ENCODE assay signal across 17 mouse cellular contexts in genomic region chr3:104517161-104517560, GRCm38 (mm10). TPM values are rescaled to one million over a fixed set of nuclear protein-coding genes. Genes with fewer than 3 reads are reported as not detected.
A peak's percentile ranks its signal among the peaks of the same experiment; 100 is the strongest.
DNase-seq lines count a peak whose midpoint lies in the region; ATAC-seq and TF ChIP-seq lines count a peak whose summit lies in the region.
"Had no signal": no experiment of that assay in that cellular context is flagged by ENCODE, and none has a peak within 500 bp of the region (broad histone marks: within the 10 kb centered on the region; RNA-seq: fewer than 3 reads in every experiment).

No protein-coding gene starts in this region.

- no peaks in the 10 kb centered on the region for H3K9me3 ChIP-seq in heart, embryonic 11.5 days (replicated peaks; ENCODE audit: control insufficient read depth, low read length)
- H3K9me3 ChIP-seq: embryonic facial prominence, embryonic 12.5 days; forebrain, embryonic 13.5 days; G1E; hindbrain, embryonic 13.5 days; limb, embryonic 12.5 days had no signal

- H3K4me3 ChIP-seq in heart, embryonic 11.5 days (ENCODE audit: low read depth, low read length) = no peak overlapping the region
- no peak overlapping the region for H3K4me3 ChIP-seq in bone marrow, adult 2 months (replicated peaks; ENCODE audit: control insufficient read depth, low read depth, low read length)
- H3K4me3 ChIP-seq: embryonic facial prominence, embryonic 12.5 days; forebrain, embryonic 13.5 days; gastrocnemius, adult 2 months; hindbrain, embryonic 13.5 days; limb, embryonic 12.5 days had no signal

- H3K36me3 ChIP-seq in heart, embryonic 11.5 days (ENCODE audit: control insufficient read depth, insufficient read depth, low read length) = no peaks in the 10 kb centered on the region
- H3K36me3 ChIP-seq: embryonic facial prominence, embryonic 12.5 days; G1E; hindbrain, embryonic 13.5 days; limb, embryonic 12.5 days had no signal

- TF ChIP-seq POLR2A in bone marrow, adult 2 months (IDR thresholded peaks at IDR 0.05; ENCODE audit: borderline replicate concordance, control insufficient read depth, low read depth, low read length) = no peak

- H3K27ac ChIP-seq in heart, embryonic 11.5 days (ENCODE audit: low read depth, low read length) = no peak overlapping the region
- H3K27ac ChIP-seq in bone marrow, adult 2 months (ENCODE audit: control insufficient read depth, insufficient read depth, low read depth, low read length, poor library complexity) = no peak overlapping the region
- H3K27ac ChIP-seq: embryonic facial prominence, embryonic 12.5 days; forebrain, embryonic 13.5 days; gastrocnemius, adult 2 months; hindbrain, embryonic 13.5 days; limb, embryonic 12.5 days had no signal

- TF ChIP-seq CTCF in bone marrow, adult 2 months (IDR thresholded peaks at IDR 0.05; ENCODE audit: control insufficient read depth, insufficient read depth, low read length) = peak; percentile 34; the same call in 1 of the 2 replicates

- no peak for ATAC-seq in heart, embryonic 11.5 days (replicated peaks; ENCODE audit: insufficient number of reproducible peaks, low FRiP score, low TSS enrichment)
- ATAC-seq: forebrain, embryonic 13.5 days had no signal

- no peaks in the 10 kb centered on the region for H3K27me3 ChIP-seq in heart, embryonic 11.5 days (ENCODE audit: control insufficient read depth, insufficient read depth, low read length)
- H3K27me3 ChIP-seq: embryonic facial prominence, embryonic 12.5 days; forebrain, embryonic 13.5 days; hindbrain, embryonic 13.5 days; limb, embryonic 12.5 days had no signal

- H3K4me1 ChIP-seq in heart, embryonic 11.5 days (ENCODE audit: control insufficient read depth, insufficient read depth, low read length) = peaks cover 4% of the 10 kb centered on the region; the same call in 1 of the 2 replicates
- H3K4me1 ChIP-seq in bone marrow, adult 2 months (ENCODE audit: control insufficient read depth, insufficient read depth, low read length) = peaks cover 3% of the 10 kb centered on the region
- H3K4me1 ChIP-seq: embryonic facial prominence, embryonic 12.5 days had no signal

- WGBS in heart, embryonic 11.5 days (ENCODE audit: insufficient replicate concordance) = 77% methylated on average over 5 of the region's 5 CpGs
- WGBS in bone marrow, adult 2 months = 85% methylated on average over 5 of the region's 5 CpGs

- H3K9ac ChIP-seq in heart, embryonic 11.5 days (ENCODE audit: low read depth, low read length) = no peak overlapping the region
- H3K9ac ChIP-seq: embryonic facial prominence, embryonic 12.5 days; forebrain, embryonic 13.5 days; hindbrain, embryonic 13.5 days; limb, embryonic 12.5 days had no signal

- no peak overlapping the region for H3K4me2 ChIP-seq in heart, embryonic 11.5 days
- H3K4me2 ChIP-seq: embryonic facial prominence, embryonic 12.5 days; forebrain, embryonic 13.5 days; hindbrain, embryonic 13.5 days; limb, embryonic 12.5 days; midbrain, embryonic 11.5 days had no signal

- peak; percentile 16 for DNase-seq in heart, postnatal 4 days
- peak; percentile 44 for DNase-seq in thymus, postnatal 4 days
- DNase-seq in thymus, postnatal 0 days (ENCODE audit: low spot score) = no peak
- no peak for DNase-seq in embryo, embryonic 10 days (ENCODE audit: low spot score)
- no peak for DNase-seq in cerebellum, adult 11 months
- DNase-seq in gastrocnemius, adult 8-10 months (ENCODE audit: low spot score in 2 of 2) = no peak
- DNase-seq: cerebellum, postnatal 25 days; gastrocnemius, adult 2 months; kidney, postnatal 10 days had no signal

RNA-seq across cellular contexts. Expression of gene Lrig2, which starts 5.4 kb away (rescaled TPM):
- 10 to 100 TPM; 15.9 to 16.6 TPM for total RNA-seq in heart, postnatal 4 days (2021)
- polyA plus RNA-seq in heart, embryonic 11.5 days (2014; fragmentation: Nextera tagmentation; extraction: Ambion mirVana) = 12.7 and 17.2 TPM in 2 replicates
- 9.8 and 11.9 TPM in 2 replicates for polyA plus RNA-seq in thymus, postnatal 0 days (2015; fragmentation: Nextera tagmentation; extraction: Ambion mirVana)
- 2.4 and 6.0 TPM in 2 replicates for polyA plus RNA-seq in bone marrow, adult 2 months (2011; ENCODE audit: insufficient read depth, insufficient read length, low replicate concordance, missing spikeins)
- 1 to 10 TPM; 5.2 to 7.4 (median 6.0) TPM for total RNA-seq in gastrocnemius, adult 8-10 months (2022)

Comparison
In these comparisons a context has a peak if more than half of its experiments do, and no peak if none do; other contexts are left out.
1. DNase-seq: peak in heart, postnatal 4 days (single experiment) and thymus, postnatal 4 days (single experiment); none in thymus, postnatal 0 days (single experiment), embryo, embryonic 10 days (single experiment), cerebellum, adult 11 months (single experiment) and gastrocnemius, adult 8-10 months (0 of 2).